Mouse (Mus musculus) thymus, postnatal 4 days (tissue): ENCODE results near the gene Cyp4a10.
"Not testable (repeated sequence)": the region's sequence is repeated elsewhere in the genome, so short reads cannot be mapped to it uniquely, and the experiment has no call there.

Experiments used
- DNase-seq: peaks from one replicate; pipeline ENCODE4 v3.0.0; 2021

Cyp4a10 gene

GRCm38 (mm10) chr4:115518000-115518399, at the start of gene Cyp4a10:
Cyp4a10 (plus strand) TSS chr4:115518264.
- DNase-seq = not testable (repeated sequence)

GRCm38 (mm10) chr4:115473585-115473984, 44.5 kb upstream of the Cyp4a10 start:
- DNase-seq = not testable (repeated sequence)

GRCm38 (mm10) chr4:115476051-115476450, 42.0 kb upstream of the Cyp4a10 start:
- DNase-seq = not testable (repeated sequence)

GRCm38 (mm10) chr4:115481006-115481652, 36.9 kb upstream of the Cyp4a10 start:
- no peak for DNase-seq

- DNase-seq = no peak
Observed at GRCm38 (mm10) chr4:115496001-115496400, 22.1 kb upstream of the Cyp4a10 start, which contains the start of gene Cyp4a14. Cyp4a14 (minus strand) TSS chr4:115496142.

GRCm38 (mm10) chr4:115497466-115497865, 20.6 kb upstream of the Cyp4a10 start:
- DNase-seq = no peak

GRCm38 (mm10) chr4:115513964-115514363, 4.1 kb upstream of the Cyp4a10 start:
- not testable (repeated sequence) for DNase-seq

GRCm38 (mm10) chr4:115519444-115519843, 1.4 kb downstream of the Cyp4a10 start:
- DNase-seq = no peak

GRCm38 (mm10) chr4:115521766-115522165, 3.7 kb downstream of the Cyp4a10 start:
- DNase-seq = no peak

GRCm38 (mm10) chr4:115545101-115545500, 27.0 kb downstream of the Cyp4a10 start:
- DNase-seq = no peak

- DNase-seq = no peak
Observed at GRCm38 (mm10) chr4:115546141-115546828, 28.2 kb downstream of the Cyp4a10 start.

GRCm38 (mm10) chr4:115552726-115553125, 34.7 kb downstream of the Cyp4a10 start:
- no peak for DNase-seq

- DNase-seq = no peak
Observed at GRCm38 (mm10) chr4:115555513-115555912, 37.4 kb downstream of the Cyp4a10 start.

- DNase-seq = no peak
Observed at GRCm38 (mm10) chr4:115557861-115558561, 39.9 kb downstream of the Cyp4a10 start.

- DNase-seq = not testable (repeated sequence)
Observed at GRCm38 (mm10) chr4:115561236-115561635, 43.2 kb downstream of the Cyp4a10 start.

GRCm38 (mm10) chr4:115563401-115563800, 45.3 kb downstream of the Cyp4a10 start, which contains the start of gene Cyp4a31:
Cyp4a31 (plus strand) TSS chr4:115563649.
- DNase-seq = no peak

- DNase-seq = not testable (repeated sequence)
Observed at GRCm38 (mm10) chr4:115564469-115565225, 46.6 kb downstream of the Cyp4a10 start.

- no peak for DNase-seq
Observed at GRCm38 (mm10) chr4:115575255-115575654, 57.2 kb downstream of the Cyp4a10 start.

GRCm38 (mm10) chr4:115575776-115576175, 57.7 kb downstream of the Cyp4a10 start:
- DNase-seq = no peak

- DNase-seq = no peak
Observed at GRCm38 (mm10) chr4:115583036-115583435, 65.0 kb downstream of the Cyp4a10 start.
